Mouse (Mus musculus): ENCODE measurements around the gene Cel.

GRCm38 (mm10) chr2:28557452-28557851 lies 5.8 kb downstream of the Cel start:
- TF ChIP-seq CTCF (IDR thresholded peaks at IDR 0.05; ENCODE audit: insufficient read depth, low read length) (no peak), POLR2A (IDR thresholded peaks at IDR 0.05; ENCODE audit: borderline replicate concordance, extremely low read depth, low read depth, low read length) (no peak)
